Mouse (Mus musculus): ENCODE data around the gene Adm. TPM values are rescaled to one million over a fixed set of nuclear protein-coding genes. Genes with fewer than 3 reads are reported as not detected.
A peak's percentile ranks its signal among the peaks of the same experiment; 100 is the strongest.
"Not testable (repeated sequence)": the region's sequence is repeated elsewhere in the genome, so short reads cannot be mapped to it uniquely, and the experiment has no call there.

Gene Adm
- polyA plus RNA-seq (2015; fragmentation: Nextera tagmentation; extraction: Ambion mirVana) = 2.2 and 2.7 TPM in 2 replicates

DNA sequence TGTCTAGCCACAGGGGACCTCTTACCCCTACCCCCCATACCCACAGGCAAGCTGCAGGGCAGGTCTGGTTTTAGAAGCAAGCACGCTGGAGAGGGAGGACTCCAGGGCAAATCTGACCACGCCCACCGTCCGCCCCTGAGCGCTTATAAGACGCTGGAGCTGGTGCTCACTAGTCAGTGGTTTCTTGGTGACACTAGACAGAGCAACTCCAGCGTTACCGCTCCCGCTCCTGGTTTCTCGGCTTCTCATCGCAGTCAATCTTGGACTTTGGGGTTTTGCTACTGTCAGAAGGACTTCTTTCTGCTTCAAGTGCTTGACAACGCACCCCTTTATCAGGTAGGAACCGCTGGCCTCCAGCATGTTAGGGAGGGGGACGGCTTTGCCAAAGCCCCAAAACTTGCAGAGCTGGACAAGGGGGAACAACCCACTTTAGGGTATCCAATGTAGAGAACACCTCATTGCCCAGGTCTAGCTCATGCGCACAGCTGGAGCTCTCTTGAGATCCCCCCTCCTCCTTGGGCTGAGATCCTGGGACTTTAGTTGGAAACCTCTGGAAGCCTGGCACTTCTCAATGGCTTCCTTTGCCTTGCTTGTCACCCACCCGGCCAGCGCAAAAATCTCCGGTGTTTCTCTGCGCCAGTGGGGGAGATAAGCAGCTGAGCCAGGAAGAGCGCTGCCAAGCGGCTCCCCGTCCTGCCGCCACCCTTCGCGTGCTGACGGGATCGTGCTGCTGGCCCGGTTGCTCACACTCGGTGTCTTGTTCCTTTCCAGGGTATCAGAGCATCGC, at the start of gene Adm:
TSS of gene Adm (plus strand) at position 176 of the 787 bp plus-strand sequence.
- Histone ChIP-seq H3K9me3 (replicated peaks) (no peaks in the 10 kb centered on the region), H3K27ac (replicated peaks) (no peak within 1 kb of the TSS), H3K4me3 (replicated peaks) (peak within 1 kb of the TSS; percentile 43), H3K4me1 (replicated peaks) (peaks cover 16% of the 10 kb centered on the region), H3K36me3 (replicated peaks) (no peaks in the 10 kb centered on the region), H3K9ac (no peak within 1 kb of the TSS; the same call in 1 of the 2 replicates), H3K4me2 (peak within 1 kb of the TSS; percentile 64), H3K27me3 (peaks cover 95% of the 10 kb centered on the region)
- ATAC-seq (ENCODE audit: insufficient read depth) = no peak
- 1% methylated on average over 30 of the region's 30 CpGs for WGBS (ENCODE audit: insufficient replicate concordance)

GRCm38 (mm10) chr7:110583705-110584104, 43.8 kb upstream of the Adm start:
- no peak for ATAC-seq (ENCODE audit: insufficient read depth)
- 63% methylated on average over 3 of the region's 3 CpGs for WGBS (ENCODE audit: insufficient replicate concordance)

GRCm38 (mm10) chr7:110584159-110584558, 43.3 kb upstream of the Adm start:
- no peak overlapping the region for H3K9ac ChIP-seq
- H3K27me3 ChIP-seq = no peaks in the 10 kb centered on the region
- H3K4me2 ChIP-seq = no peak overlapping the region
- H3K36me3 ChIP-seq (replicated peaks) = no peaks in the 10 kb centered on the region
- no peaks in the 10 kb centered on the region for H3K4me1 ChIP-seq (replicated peaks)
- H3K4me3 ChIP-seq (replicated peaks) = no peak overlapping the region
- H3K9me3 ChIP-seq (replicated peaks) = no peaks in the 10 kb centered on the region
- WGBS (ENCODE audit: insufficient replicate concordance) = 38% methylated on average over 2 of the region's 2 CpGs
- 0 out of 2 replicates have a peak, but pooled peaks have one; percentile 12 for ATAC-seq (ENCODE audit: insufficient read depth)
- H3K27ac ChIP-seq (replicated peaks) = no peak overlapping the region

More at GRCm38 (mm10) chr7:110583705-110584104, 43.8 kb upstream of the Adm start:
- no peak overlapping the region for H3K4me2 ChIP-seq
- H3K4me3 ChIP-seq (replicated peaks) = no peak overlapping the region
- no peaks in the 10 kb centered on the region for H3K27me3 ChIP-seq
- H3K9ac ChIP-seq = no peak overlapping the region
- H3K27ac ChIP-seq (replicated peaks) = no peak overlapping the region
- H3K36me3 ChIP-seq (replicated peaks) = no peaks in the 10 kb centered on the region
- H3K9me3 ChIP-seq (replicated peaks) = no peaks in the 10 kb centered on the region
- H3K4me1 ChIP-seq (replicated peaks) = no peaks in the 10 kb centered on the region

DNA sequence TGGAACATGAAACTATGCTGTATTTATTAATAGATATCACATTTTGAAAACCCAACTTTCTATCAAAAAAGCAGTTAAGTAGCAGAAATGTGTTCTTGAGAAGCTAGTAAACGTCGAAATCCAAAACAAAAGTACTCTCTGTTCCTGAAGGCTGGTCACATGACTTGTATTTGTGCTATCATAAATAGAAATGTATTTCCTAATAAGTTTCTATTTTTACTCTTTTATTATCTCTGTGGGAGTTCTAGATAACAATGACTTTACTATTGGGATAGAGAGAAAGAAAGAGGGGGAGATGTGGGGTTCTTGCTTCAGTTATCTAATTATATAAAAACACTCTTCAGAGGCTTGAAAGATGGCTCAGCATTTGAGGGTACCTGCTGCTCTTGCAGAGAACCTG, 42.2 kb upstream of the Adm start:
- Histone ChIP-seq H3K4me3 (replicated peaks) (no peak overlapping the region), H3K36me3 (replicated peaks) (no peaks in the 10 kb centered on the region), H3K9me3 (replicated peaks) (no peaks in the 10 kb centered on the region), H3K4me2 (no peak overlapping the region), H3K27ac (replicated peaks) (no peak overlapping the region), H3K4me1 (replicated peaks) (no peaks in the 10 kb centered on the region), H3K27me3 (no peaks in the 10 kb centered on the region), H3K9ac (no peak overlapping the region)
- ATAC-seq (ENCODE audit: insufficient read depth) = no peak
- 45% methylated on average over 2 of the region's 2 CpGs for WGBS (ENCODE audit: insufficient replicate concordance)

DNA sequence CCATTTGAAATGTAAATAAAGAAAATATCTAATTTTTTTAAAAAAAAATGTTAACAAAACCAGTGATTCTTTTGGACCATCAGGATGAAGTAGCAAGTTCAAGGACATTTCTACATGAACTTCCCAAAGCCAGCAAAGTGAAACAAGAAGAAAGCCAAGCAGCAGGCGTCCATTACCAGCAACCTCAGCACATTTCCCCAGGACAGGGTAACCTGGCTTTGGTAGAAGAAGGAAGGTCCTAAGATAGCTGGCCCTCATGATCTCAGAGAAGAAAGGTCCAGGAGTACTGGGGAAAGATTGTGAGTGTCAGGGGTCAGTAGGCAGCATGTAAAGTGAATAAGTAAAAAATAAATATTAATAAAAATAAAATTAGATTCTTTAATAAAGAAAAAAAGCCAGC, 39.7 kb upstream of the Adm start:
- no peaks in the 10 kb centered on the region for H3K4me1 ChIP-seq (replicated peaks)
- H3K9ac ChIP-seq = no peak overlapping the region
- H3K27ac ChIP-seq (replicated peaks) = no peak overlapping the region
- H3K9me3 ChIP-seq (replicated peaks) = no peaks in the 10 kb centered on the region
- no peaks in the 10 kb centered on the region for H3K27me3 ChIP-seq
- no peaks in the 10 kb centered on the region for H3K36me3 ChIP-seq (replicated peaks)
- H3K4me3 ChIP-seq (replicated peaks) = no peak overlapping the region
- 44% methylated on average over 1 of the region's 1 CpGs for WGBS (ENCODE audit: insufficient replicate concordance)
- no peak for ATAC-seq (ENCODE audit: insufficient read depth)
- no peak overlapping the region for H3K4me2 ChIP-seq

- H3K9me3 ChIP-seq (replicated peaks); H3K4me1 ChIP-seq (replicated peaks); H3K36me3 ChIP-seq (replicated peaks); ATAC-seq (ENCODE audit: insufficient read depth); H3K27me3 ChIP-seq; H3K9ac ChIP-seq; H3K4me2 ChIP-seq; H3K4me3 ChIP-seq (replicated peaks); H3K27ac ChIP-seq (replicated peaks): not testable (repeated sequence)
- 58% methylated on average over 3 of the region's 3 CpGs for WGBS (ENCODE audit: insufficient replicate concordance)
These were observed 33.5 kb upstream of the Adm start for GRCm38 (mm10) chr7:110593991-110594390.

DNA sequence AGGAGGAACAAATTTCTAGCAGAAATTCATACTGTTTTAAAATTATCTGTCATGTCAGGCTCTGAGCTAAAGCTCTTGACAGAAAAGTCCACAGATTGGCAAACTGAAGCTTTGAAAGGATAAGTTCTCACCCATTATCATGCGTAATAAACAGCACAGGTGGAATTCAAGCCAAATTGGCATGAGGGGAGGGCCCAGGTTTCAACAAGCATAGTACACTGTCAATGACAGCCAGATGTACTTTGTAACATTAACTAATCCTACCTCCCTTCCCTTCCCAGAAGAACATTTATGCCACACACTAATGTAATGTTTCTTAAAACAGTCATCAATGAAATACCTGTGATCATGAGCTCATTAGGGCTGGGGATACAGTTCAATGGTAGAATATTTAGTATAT, 30.3 kb upstream of the Adm start:
- Histone ChIP-seq H3K27ac (replicated peaks) (no peak overlapping the region), H3K36me3 (replicated peaks) (no peaks in the 10 kb centered on the region), H3K27me3 (no peaks in the 10 kb centered on the region), H3K4me1 (replicated peaks) (no peaks in the 10 kb centered on the region), H3K4me3 (replicated peaks) (no peak overlapping the region), H3K9ac (no peak overlapping the region), H3K4me2 (no peak overlapping the region), H3K9me3 (replicated peaks) (no peaks in the 10 kb centered on the region)
- 82% methylated on average over 1 of the region's 1 CpGs for WGBS (ENCODE audit: insufficient replicate concordance)
- ATAC-seq (ENCODE audit: insufficient read depth) = no peak

DNA sequence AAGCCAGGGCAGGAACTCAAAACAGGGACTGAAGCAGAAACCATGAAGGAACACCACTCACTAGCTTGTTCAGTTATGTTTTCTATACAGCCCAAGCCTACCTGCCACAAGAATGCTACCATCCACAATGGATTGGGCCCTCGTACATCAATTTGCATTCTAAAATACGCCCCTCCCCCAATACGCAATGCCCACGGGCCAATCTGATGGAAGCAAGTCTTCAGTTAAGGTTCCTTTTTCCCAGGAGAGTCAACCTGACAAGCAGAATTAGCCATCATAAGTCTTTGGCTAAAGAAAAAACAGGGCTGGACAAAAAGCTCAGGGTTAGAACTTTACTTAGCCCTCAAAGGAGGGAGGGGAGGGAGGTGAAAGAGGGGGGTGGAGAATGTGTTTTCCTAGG, 22.0 kb upstream of the Adm start:
- H3K4me3 ChIP-seq (replicated peaks) = no peak overlapping the region
- H3K9ac ChIP-seq = no peak overlapping the region
- no peaks in the 10 kb centered on the region for H3K4me1 ChIP-seq (replicated peaks)
- no peak for ATAC-seq (ENCODE audit: insufficient read depth)
- H3K36me3 ChIP-seq (replicated peaks) = no peaks in the 10 kb centered on the region
- no peaks in the 10 kb centered on the region for H3K27me3 ChIP-seq
- no peaks in the 10 kb centered on the region for H3K9me3 ChIP-seq (replicated peaks)
- WGBS (ENCODE audit: insufficient replicate concordance) = 56% methylated on average over 4 of the region's 4 CpGs
- H3K27ac ChIP-seq (replicated peaks) = no peak overlapping the region
- H3K4me2 ChIP-seq = no peak overlapping the region

- ATAC-seq (ENCODE audit: insufficient read depth) = no peak
- H3K4me3 ChIP-seq (replicated peaks) = no peak overlapping the region
- H3K4me2 ChIP-seq = no peak overlapping the region
- H3K4me1 ChIP-seq (replicated peaks) = no peaks in the 10 kb centered on the region
- H3K27ac ChIP-seq (replicated peaks) = no peak overlapping the region
- 61% methylated on average over 1 of the region's 1 CpGs for WGBS (ENCODE audit: insufficient replicate concordance)
- peaks cover 7% of the 10 kb centered on the region for H3K27me3 ChIP-seq
- H3K9ac ChIP-seq = no peak overlapping the region
- no peaks in the 10 kb centered on the region for H3K36me3 ChIP-seq (replicated peaks)
- H3K9me3 ChIP-seq (replicated peaks) = no peaks in the 10 kb centered on the region
These were observed 20.6 kb upstream of the Adm start for GRCm38 (mm10) chr7:110606906-110607305.

DNA sequence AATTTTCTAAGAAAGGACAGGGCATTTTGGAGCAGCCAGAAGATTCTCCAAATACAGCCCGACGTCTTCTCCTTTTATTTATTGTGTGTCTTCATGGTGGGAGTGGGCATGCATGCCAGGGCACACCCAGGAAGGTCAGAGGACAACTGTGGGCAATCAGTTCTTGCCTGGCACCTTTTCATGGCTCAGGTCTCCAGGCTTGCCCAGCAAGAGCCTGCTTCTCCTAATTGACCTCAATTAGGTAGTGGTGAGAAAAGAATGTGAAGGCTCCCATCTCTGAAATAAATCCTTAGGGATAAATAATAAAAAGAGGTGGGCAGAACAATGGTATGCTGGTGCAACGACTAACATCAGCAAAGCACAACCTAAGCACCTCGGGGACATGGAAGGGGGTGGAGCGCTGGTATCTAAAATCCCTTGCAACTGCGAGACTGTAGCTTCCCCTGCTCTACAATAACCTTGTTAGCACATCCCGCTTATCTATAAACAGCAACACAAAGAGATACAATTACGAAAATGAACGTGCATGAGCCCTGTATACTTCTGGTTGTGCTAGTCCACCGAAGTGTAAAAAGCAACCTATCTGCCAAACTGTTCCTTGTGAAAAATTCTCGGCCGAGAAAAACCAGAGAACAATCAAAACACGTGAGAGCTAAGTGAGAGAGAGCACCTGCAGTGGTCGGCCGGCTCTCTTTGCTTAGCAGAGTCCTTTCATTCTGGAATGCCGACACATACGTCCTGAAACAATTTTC, 13.9 kb upstream of the Adm start:
- no peak for ATAC-seq (ENCODE audit: insufficient read depth)
- Histone ChIP-seq H3K4me3 (replicated peaks) (peak overlapping the region; percentile 63), H3K36me3 (replicated peaks) (no peaks in the 10 kb centered on the region), H3K4me1 (replicated peaks) (peaks cover 9% of the 10 kb centered on the region), H3K4me2 (peak overlapping the region; percentile 71), H3K9ac (no peak overlapping the region), H3K9me3 (replicated peaks) (no peaks in the 10 kb centered on the region), H3K27me3 (peaks cover 71% of the 10 kb centered on the region), H3K27ac (replicated peaks) (peak overlapping the region; percentile 89)
- WGBS (ENCODE audit: insufficient replicate concordance) = 5% methylated on average over 17 of the region's 17 CpGs

Measured in liver, embryonic 15.5 days (tissue).